ENCODE assay signal across 15 mouse cellular contexts in genomic region chr4:139582903-139583302, GRCm38 (mm10). TPM values are rescaled to one million over a fixed set of nuclear protein-coding genes. Genes with fewer than 3 reads are reported as not detected.
DNase-seq lines count a peak whose midpoint lies in the region; ATAC-seq and TF ChIP-seq lines count a peak whose summit lies in the region.
"Had no signal": no experiment of that assay in that cellular context is flagged by ENCODE, and none has a peak within 500 bp of the region (broad histone marks: within the 10 kb centered on the region; RNA-seq: fewer than 3 reads in every experiment).

No protein-coding gene starts in this region.

- TF ChIP-seq CTCF in intestine, postnatal 0 days (IDR thresholded peaks at IDR 0.05; ENCODE audit: low read depth) = peak; percentile 60

- 40% methylated on average over 3 of the region's 3 CpGs for WGBS in forebrain, embryonic 10.5 days
- WGBS in forebrain, embryonic 11.5 days = 31% methylated on average over 3 of the region's 3 CpGs
- WGBS in intestine, postnatal 0 days = 71% methylated on average over 3 of the region's 3 CpGs
- WGBS in intestine, embryonic 15.5 days = 72% methylated on average over 3 of the region's 3 CpGs
- WGBS in midbrain, embryonic 10.5 days = 40% methylated on average over 3 of the region's 3 CpGs
- 23% methylated on average over 3 of the region's 3 CpGs for WGBS in midbrain, embryonic 14.5 days
- 38% methylated on average over 3 of the region's 3 CpGs for WGBS in neural tube, embryonic 15.5 days

- H3K27me3 ChIP-seq in forebrain, embryonic 10.5 days (ENCODE audit: poor library complexity, severe bottlenecking) = no peaks in the 10 kb centered on the region
- no peaks in the 10 kb centered on the region for H3K27me3 ChIP-seq in forebrain, embryonic 11.5 days (ENCODE audit: control insufficient read depth, insufficient read depth, low read length)
- H3K27me3 ChIP-seq in intestine, postnatal 0 days (replicated peaks; ENCODE audit: control insufficient read depth, insufficient read depth, low read length) = no peaks in the 10 kb centered on the region
- H3K27me3 ChIP-seq in intestine, embryonic 15.5 days (replicated peaks) = no peaks in the 10 kb centered on the region
- H3K27me3 ChIP-seq in midbrain, embryonic 10.5 days (ENCODE audit: low read depth, poor library complexity, severe bottlenecking) = no peaks in the 10 kb centered on the region
- no peaks in the 10 kb centered on the region for H3K27me3 ChIP-seq in midbrain, embryonic 14.5 days (ENCODE audit: control insufficient read depth, insufficient read depth, low read length)
- no peaks in the 10 kb centered on the region for H3K27me3 ChIP-seq in neural tube, embryonic 15.5 days (replicated peaks)
- H3K27me3 ChIP-seq: forebrain, embryonic 13.5 days; hindbrain, embryonic 15.5 days; midbrain, embryonic 15.5 days; stomach, embryonic 15.5 days had no signal

- no peaks in the 10 kb centered on the region for H3K9me3 ChIP-seq in forebrain, embryonic 10.5 days
- no peaks in the 10 kb centered on the region for H3K9me3 ChIP-seq in forebrain, embryonic 11.5 days (ENCODE audit: control insufficient read depth, low read length)
- no peaks in the 10 kb centered on the region for H3K9me3 ChIP-seq in intestine, postnatal 0 days (ENCODE audit: control insufficient read depth)
- no peaks in the 10 kb centered on the region for H3K9me3 ChIP-seq in intestine, embryonic 15.5 days
- no peaks in the 10 kb centered on the region for H3K9me3 ChIP-seq in midbrain, embryonic 10.5 days (replicated peaks)
- H3K9me3 ChIP-seq in midbrain, embryonic 14.5 days (ENCODE audit: control insufficient read depth, low read length) = no peaks in the 10 kb centered on the region
- H3K9me3 ChIP-seq in neural tube, embryonic 15.5 days (replicated peaks) = no peaks in the 10 kb centered on the region
- H3K9me3 ChIP-seq: forebrain, embryonic 13.5 days; hindbrain, embryonic 15.5 days; liver, embryonic 15.5 days; midbrain, embryonic 15.5 days; stomach, embryonic 15.5 days had no signal

- H3K4me1 ChIP-seq in forebrain, embryonic 10.5 days = peaks cover 92% of the 10 kb centered on the region
- H3K4me1 ChIP-seq in forebrain, embryonic 11.5 days (replicated peaks; ENCODE audit: control insufficient read depth, insufficient read depth, low read length) = peaks cover 14% of the 10 kb centered on the region
- peaks cover 20% of the 10 kb centered on the region for H3K4me1 ChIP-seq in intestine, postnatal 0 days (replicated peaks; ENCODE audit: control insufficient read depth, insufficient read depth, low read length)
- peaks cover 72% of the 10 kb centered on the region for H3K4me1 ChIP-seq in intestine, embryonic 15.5 days (replicated peaks)
- peaks cover 89% of the 10 kb centered on the region for H3K4me1 ChIP-seq in midbrain, embryonic 10.5 days
- H3K4me1 ChIP-seq in midbrain, embryonic 14.5 days (ENCODE audit: control insufficient read depth, insufficient read depth, low read length) = peaks cover 16% of the 10 kb centered on the region
- H3K4me1 ChIP-seq in neural tube, embryonic 15.5 days = peaks cover 86% of the 10 kb centered on the region

- ATAC-seq in forebrain, embryonic 11.5 days (replicated peaks; ENCODE audit: low FRiP score) = no peak
- no peak for ATAC-seq in intestine, postnatal 0 days
- ATAC-seq in intestine, embryonic 15.5 days = no peak
- no peak for ATAC-seq in midbrain, embryonic 14.5 days (ENCODE audit: low FRiP score, low TSS enrichment)
- no peak for ATAC-seq in neural tube, embryonic 15.5 days (ENCODE audit: low FRiP score)
- ATAC-seq: forebrain, embryonic 13.5 days; midbrain, embryonic 15.5 days had no signal

- H3K9ac ChIP-seq in forebrain, embryonic 11.5 days (ENCODE audit: low read length) = no peak overlapping the region
- no peak overlapping the region for H3K9ac ChIP-seq in intestine, postnatal 0 days (ENCODE audit: low read depth, low read length)
- H3K9ac ChIP-seq in intestine, embryonic 15.5 days = no peak overlapping the region
- no peak overlapping the region for H3K9ac ChIP-seq in midbrain, embryonic 14.5 days (replicated peaks; ENCODE audit: low read length)
- no peak overlapping the region for H3K9ac ChIP-seq in neural tube, embryonic 15.5 days (replicated peaks)
- H3K9ac ChIP-seq: forebrain, embryonic 13.5 days; hindbrain, embryonic 15.5 days; liver, embryonic 15.5 days; midbrain, embryonic 15.5 days; stomach, embryonic 15.5 days had no signal

- no peak overlapping the region for H3K4me3 ChIP-seq in forebrain, embryonic 10.5 days
- no peak overlapping the region for H3K4me3 ChIP-seq in forebrain, embryonic 11.5 days (ENCODE audit: low read depth, low read length)
- H3K4me3 ChIP-seq in intestine, postnatal 0 days (ENCODE audit: low read depth, low read length) = no peak overlapping the region
- no peak overlapping the region for H3K4me3 ChIP-seq in intestine, embryonic 15.5 days (replicated peaks)
- H3K4me3 ChIP-seq in midbrain, embryonic 10.5 days = no peak overlapping the region
- H3K4me3 ChIP-seq in midbrain, embryonic 14.5 days (replicated peaks; ENCODE audit: low read depth, low read length) = no peak overlapping the region
- no peak overlapping the region for H3K4me3 ChIP-seq in neural tube, embryonic 15.5 days (replicated peaks)
- H3K4me3 ChIP-seq: forebrain, embryonic 13.5 days; hindbrain, embryonic 15.5 days; liver, embryonic 15.5 days; midbrain, embryonic 15.5 days; stomach, embryonic 15.5 days had no signal

- H3K36me3 ChIP-seq in forebrain, embryonic 10.5 days (replicated peaks) = no peaks in the 10 kb centered on the region
- no peaks in the 10 kb centered on the region for H3K36me3 ChIP-seq in forebrain, embryonic 11.5 days (ENCODE audit: control insufficient read depth, insufficient read depth, low read length)
- no peaks in the 10 kb centered on the region for H3K36me3 ChIP-seq in intestine, postnatal 0 days (ENCODE audit: control insufficient read depth, insufficient read depth)
- no peaks in the 10 kb centered on the region for H3K36me3 ChIP-seq in intestine, embryonic 15.5 days
- no peaks in the 10 kb centered on the region for H3K36me3 ChIP-seq in midbrain, embryonic 10.5 days
- no peaks in the 10 kb centered on the region for H3K36me3 ChIP-seq in midbrain, embryonic 14.5 days (ENCODE audit: control insufficient read depth, insufficient read depth, low read length)
- H3K36me3 ChIP-seq in neural tube, embryonic 15.5 days = no peaks in the 10 kb centered on the region
- H3K36me3 ChIP-seq: hindbrain, embryonic 15.5 days; liver, embryonic 15.5 days; midbrain, embryonic 15.5 days; stomach, embryonic 15.5 days had no signal

- H3K27ac ChIP-seq in forebrain, embryonic 10.5 days = peak overlapping the region; percentile 12; the same call in 1 of the 2 replicates
- H3K27ac ChIP-seq in forebrain, embryonic 11.5 days (ENCODE audit: low read depth, low read length) = no peak overlapping the region
- no peak overlapping the region for H3K27ac ChIP-seq in intestine, postnatal 0 days (ENCODE audit: low read depth, low read length)
- no peak overlapping the region for H3K27ac ChIP-seq in intestine, embryonic 15.5 days
- peak overlapping the region; percentile 88 for H3K27ac ChIP-seq in midbrain, embryonic 10.5 days (replicated peaks)
- no peak overlapping the region for H3K27ac ChIP-seq in midbrain, embryonic 14.5 days (replicated peaks; ENCODE audit: low read depth, low read length)
- peak overlapping the region; percentile 78; the same call in 1 of the 2 replicates for H3K27ac ChIP-seq in neural tube, embryonic 15.5 days (replicated peaks)
- H3K27ac ChIP-seq: forebrain, embryonic 13.5 days; hindbrain, embryonic 15.5 days; liver, embryonic 15.5 days; midbrain, embryonic 15.5 days had no signal

- no peak for DNase-seq in forebrain, embryonic 10.5 days (ENCODE audit: extremely low spot score, low spot score)
- no peak for DNase-seq in forebrain, embryonic 11.5 days (ENCODE audit: low spot score)
- DNase-seq in midbrain, embryonic 10.5 days (ENCODE audit: low spot score) = no peak
- no peak for DNase-seq in midbrain, embryonic 14.5 days
- DNase-seq in ovary, postnatal 14 days (ENCODE audit: low spot score) = no peak
- DNase-seq: embryo, embryonic 11 days; gastrocnemius, postnatal 14 days had no signal

- H3K4me2 ChIP-seq in forebrain, embryonic 11.5 days (ENCODE audit: low read depth, low read length, severe bottlenecking) = no peak overlapping the region
- no peak overlapping the region for H3K4me2 ChIP-seq in intestine, postnatal 0 days (replicated peaks; ENCODE audit: low read depth)
- no peak overlapping the region for H3K4me2 ChIP-seq in intestine, embryonic 15.5 days (replicated peaks)
- H3K4me2 ChIP-seq in midbrain, embryonic 14.5 days (ENCODE audit: low read length) = no peak overlapping the region
- no peak overlapping the region for H3K4me2 ChIP-seq in neural tube, embryonic 15.5 days
- H3K4me2 ChIP-seq: forebrain, embryonic 13.5 days; hindbrain, embryonic 15.5 days; liver, embryonic 15.5 days; midbrain, embryonic 15.5 days; stomach, embryonic 15.5 days had no signal

RNA-seq across cellular contexts. Expression of gene Gm21969, which starts 20.1 kb away (rescaled TPM):
- polyA plus RNA-seq in forebrain, embryonic 10.5 days (2016; fragmentation: Nextera tagmentation; extraction: Ambion mirVana) = not detected in 2 replicates
- not detected in 2 replicates for polyA plus RNA-seq in forebrain, embryonic 11.5 days (2014; fragmentation: Nextera tagmentation; extraction: Ambion mirVana)
- polyA plus RNA-seq in intestine, postnatal 0 days (2015; fragmentation: Nextera tagmentation; extraction: Ambion mirVana) = not detected in 2 replicates
- not detected in 2 replicates for polyA plus RNA-seq in intestine, embryonic 15.5 days (2015; fragmentation: Nextera tagmentation; extraction: Ambion mirVana)
- not detected in 2 replicates for polyA plus RNA-seq in midbrain, embryonic 10.5 days (2016; fragmentation: Nextera tagmentation; extraction: Ambion mirVana)
- not detected in 2 replicates for polyA plus RNA-seq in midbrain, embryonic 14.5 days (2014; fragmentation: Nextera tagmentation; extraction: Ambion mirVana)
- polyA plus RNA-seq in neural tube, embryonic 15.5 days (2015; fragmentation: Nextera tagmentation; extraction: Ambion mirVana) = not detected in 2 replicates
- polyA plus RNA-seq: forebrain, embryonic 13.5 days; hindbrain, embryonic 15.5 days; liver, embryonic 15.5 days; midbrain, embryonic 15.5 days; stomach, embryonic 15.5 days had no signal

RNA-seq across cellular contexts. Expression of gene Aldh4a1, which starts 39.8 kb away (rescaled TPM):
- polyA plus RNA-seq in forebrain, embryonic 10.5 days (2016; fragmentation: Nextera tagmentation; extraction: Ambion mirVana) = 22.7 and 22.8 TPM in 2 replicates
- polyA plus RNA-seq in forebrain, embryonic 11.5 days (2014; fragmentation: Nextera tagmentation; extraction: Ambion mirVana) = 14.5 and 16.2 TPM in 2 replicates
- polyA plus RNA-seq in intestine, postnatal 0 days (2015; fragmentation: Nextera tagmentation; extraction: Ambion mirVana) = 3.5 and 3.9 TPM in 2 replicates
- polyA plus RNA-seq in intestine, embryonic 15.5 days (2015; fragmentation: Nextera tagmentation; extraction: Ambion mirVana) = 14.4 and 17.1 TPM in 2 replicates
- polyA plus RNA-seq in midbrain, embryonic 10.5 days (2016; fragmentation: Nextera tagmentation; extraction: Ambion mirVana) = 21.3 and 24.2 TPM in 2 replicates
- 14.1 and 15.2 TPM in 2 replicates for polyA plus RNA-seq in midbrain, embryonic 14.5 days (2014; fragmentation: Nextera tagmentation; extraction: Ambion mirVana)
- polyA plus RNA-seq in neural tube, embryonic 15.5 days (2015; fragmentation: Nextera tagmentation; extraction: Ambion mirVana) = 29.5 and 34.9 TPM in 2 replicates

RNA-seq across cellular contexts. Expression of gene Iffo2, which starts 52.6 kb away (rescaled TPM):
- polyA plus RNA-seq in forebrain, embryonic 10.5 days (2016; fragmentation: Nextera tagmentation; extraction: Ambion mirVana) = 2.3 and 3.0 TPM in 2 replicates
- polyA plus RNA-seq in forebrain, embryonic 11.5 days (2014; fragmentation: Nextera tagmentation; extraction: Ambion mirVana) = 2.5 and 3.5 TPM in 2 replicates
- 3.4 and 4.0 TPM in 2 replicates for polyA plus RNA-seq in intestine, postnatal 0 days (2015; fragmentation: Nextera tagmentation; extraction: Ambion mirVana)
- 2.9 and 3.2 TPM in 2 replicates for polyA plus RNA-seq in intestine, embryonic 15.5 days (2015; fragmentation: Nextera tagmentation; extraction: Ambion mirVana)
- polyA plus RNA-seq in midbrain, embryonic 10.5 days (2016; fragmentation: Nextera tagmentation; extraction: Ambion mirVana) = 3.3 and 3.5 TPM in 2 replicates
- polyA plus RNA-seq in midbrain, embryonic 14.5 days (2014; fragmentation: Nextera tagmentation; extraction: Ambion mirVana) = 5.2 and 6.2 TPM in 2 replicates
- 4.5 and 5.2 TPM in 2 replicates for polyA plus RNA-seq in neural tube, embryonic 15.5 days (2015; fragmentation: Nextera tagmentation; extraction: Ambion mirVana)

Comparison
In these comparisons a context has a peak if more than half of its experiments do, and no peak if none do; other contexts are left out.
1. H3K27ac ChIP-seq: peak in forebrain, embryonic 10.5 days (single experiment), midbrain, embryonic 10.5 days (single experiment) and neural tube, embryonic 15.5 days (single experiment); none in forebrain, embryonic 11.5 days (single experiment), intestine, postnatal 0 days (single experiment), intestine, embryonic 15.5 days (single experiment) and midbrain, embryonic 14.5 days (single experiment).